Mouse (Mus musculus): Measurements from ENCODE around the gene Ttc21a.

Gene Ttc21a

DNA sequence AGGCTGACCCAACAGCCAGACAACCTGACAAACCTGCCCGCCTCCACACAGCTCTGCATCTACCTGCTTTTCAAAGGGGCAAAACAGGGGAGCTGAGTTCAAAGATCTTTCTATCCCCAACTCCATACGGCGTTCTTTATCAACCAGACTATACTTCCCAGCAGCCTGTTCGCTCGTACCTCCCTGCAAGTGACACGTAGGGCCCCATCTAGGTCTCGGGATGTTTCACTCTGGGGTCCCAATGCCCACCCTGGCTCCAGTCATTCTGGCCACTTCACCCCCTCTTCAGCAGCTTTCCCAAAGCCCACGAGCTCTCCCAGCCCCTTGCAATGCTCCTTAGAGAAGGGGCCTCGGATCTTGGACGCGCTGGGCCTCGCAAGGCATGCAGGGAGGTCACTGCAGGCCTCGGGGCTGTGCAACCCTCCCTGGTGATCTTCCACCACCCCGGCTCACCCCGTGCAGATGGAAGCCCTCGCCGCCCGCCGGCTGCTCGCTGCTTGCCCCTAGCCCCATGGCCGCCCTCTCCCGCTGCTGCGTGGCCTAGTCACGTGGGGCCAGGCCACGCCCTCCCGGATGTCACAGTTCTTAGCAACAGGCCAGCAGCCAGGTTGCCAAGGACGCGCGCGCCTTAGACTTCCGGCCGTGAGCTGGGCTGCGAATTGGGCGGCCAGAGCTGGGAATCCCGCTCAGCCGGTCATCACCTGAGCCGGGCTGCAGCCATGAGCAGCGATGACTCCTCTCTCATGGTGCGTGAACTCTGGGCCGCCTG, at the start of gene Ttc21a, which contains the start of gene Gorasp1:
Gene Ttc21a, plus strand, starts transcription at position 602 of the 769 bp plus-strand sequence.
Gene Gorasp1, minus strand, starts transcription at position 561 of the 769 bp plus-strand sequence.
- peak; percentile 61 for DNase-seq (ENCODE audit: low read depth, low spot score)

DNA sequence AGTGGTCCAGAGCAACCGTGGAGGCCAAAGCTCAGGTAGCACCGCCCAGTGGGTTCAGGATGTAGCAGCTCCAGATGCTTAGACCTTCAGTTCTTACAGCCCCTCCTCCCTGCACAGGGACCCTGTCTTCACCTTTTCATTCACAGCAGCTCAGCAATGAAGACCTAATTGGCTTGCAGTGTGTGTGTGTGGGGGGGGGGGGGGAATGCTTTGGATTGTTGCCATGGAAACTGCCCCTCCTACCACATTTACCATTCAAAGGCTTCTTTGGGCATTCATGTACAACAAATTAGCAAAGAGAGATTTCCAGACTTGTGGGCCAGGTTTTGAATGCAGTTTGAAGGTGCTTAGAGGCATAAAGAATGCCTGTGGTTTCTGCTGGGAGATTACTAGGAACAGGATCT, 48.6 kb upstream of the Ttc21a start:
- no peak for DNase-seq (ENCODE audit: low read depth, low spot score)

DNA sequence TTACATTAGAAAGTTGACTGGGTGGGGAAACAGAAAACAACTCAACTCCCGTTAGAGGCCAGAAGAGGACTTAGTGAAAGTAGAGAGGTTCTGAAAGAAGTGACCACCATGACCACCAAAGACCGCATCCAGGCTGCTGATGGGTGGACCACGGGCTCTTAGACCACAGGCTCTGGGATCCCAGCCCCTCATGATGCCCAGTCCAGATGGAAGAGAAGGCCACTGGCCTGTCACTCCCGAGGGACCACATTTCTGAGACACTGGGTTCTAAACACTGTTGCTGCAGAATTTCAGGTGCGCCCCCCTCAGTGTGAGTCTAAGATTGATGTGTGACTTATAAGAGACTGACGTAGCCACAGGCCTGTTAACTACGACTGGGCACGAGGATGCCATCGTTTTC, 48.0 kb upstream of the Ttc21a start:
- DNase-seq (ENCODE audit: low read depth, low spot score) = no peak

DNA sequence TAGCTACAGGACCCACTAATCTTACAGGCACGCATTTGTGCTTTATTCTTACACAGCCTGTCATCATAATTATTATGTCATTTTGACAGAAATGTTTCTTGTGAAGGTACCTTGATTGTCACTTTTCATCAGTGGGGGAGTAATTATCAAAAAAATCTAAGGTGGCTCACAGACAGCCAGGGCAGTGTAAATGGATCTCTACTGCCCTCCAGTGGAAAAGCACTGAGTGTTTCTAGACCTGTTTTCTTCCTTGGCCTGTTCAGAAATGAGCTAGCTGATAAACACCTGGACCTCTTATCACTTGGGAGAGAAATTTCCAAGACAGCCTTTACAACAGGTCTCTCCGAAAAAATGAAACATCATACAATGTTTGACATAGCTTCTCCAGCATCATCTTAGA, 46.7 kb upstream of the Ttc21a start:
- no peak for DNase-seq (ENCODE audit: low read depth, low spot score)

DNA sequence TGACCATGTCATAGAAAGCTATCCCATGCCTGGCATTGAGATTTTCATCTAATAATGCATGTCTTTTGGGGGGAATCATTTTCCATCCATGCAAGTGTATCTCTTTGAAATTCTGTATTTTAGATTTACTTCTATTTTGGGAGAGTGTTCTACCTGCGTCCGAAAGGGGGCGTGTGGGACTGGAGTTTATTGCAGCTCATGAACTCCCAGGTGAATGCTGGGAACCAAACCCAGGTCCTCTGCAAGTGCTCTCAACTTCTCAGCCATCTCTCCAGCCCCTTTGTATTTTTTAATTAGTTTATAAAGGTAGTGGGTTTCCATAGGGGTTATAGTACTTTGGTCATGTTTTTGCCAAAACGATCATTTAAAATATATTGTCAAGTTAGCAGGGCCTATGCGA, 43.5 kb upstream of the Ttc21a start:
- DNase-seq (ENCODE audit: low read depth, low spot score) = no peak

DNA sequence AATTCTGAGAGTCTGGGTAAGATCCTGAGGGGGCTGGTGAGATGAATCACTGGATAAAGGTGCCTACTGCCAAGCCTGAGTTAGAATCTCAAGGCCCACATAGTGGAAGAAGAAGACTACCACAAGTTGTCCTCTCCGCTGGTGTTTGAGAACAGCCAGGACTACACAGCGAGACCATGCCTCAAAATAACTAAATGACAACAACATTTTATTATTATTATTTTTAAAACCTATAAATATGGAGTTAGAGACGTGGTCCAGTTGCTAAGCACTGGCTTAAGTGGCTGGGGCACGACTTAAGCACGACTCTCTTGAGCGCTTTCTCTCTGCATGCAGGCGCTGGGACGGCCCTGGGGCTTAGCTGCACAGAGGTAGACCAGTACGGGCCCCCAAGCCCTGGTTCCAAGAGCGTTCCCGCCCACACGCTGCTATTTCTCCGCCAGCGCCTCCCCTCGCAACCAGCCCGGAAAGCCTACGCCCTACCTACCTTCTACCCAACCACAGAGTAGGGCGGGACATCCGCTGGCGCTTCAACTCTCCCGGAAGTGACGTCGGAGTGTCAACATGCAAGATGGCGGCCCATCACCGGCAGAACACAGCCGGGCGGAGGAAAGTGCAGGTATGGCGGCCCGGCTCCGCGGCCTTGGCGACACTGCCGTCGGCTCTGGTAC, 42.9 kb upstream of the Ttc21a start, which contains the start of gene Wdr48:
Gene Wdr48, plus strand, starts transcription at position 540 of the 671 bp plus-strand sequence.
- DNase-seq (ENCODE audit: low read depth, low spot score) = peak; percentile 97

DNA sequence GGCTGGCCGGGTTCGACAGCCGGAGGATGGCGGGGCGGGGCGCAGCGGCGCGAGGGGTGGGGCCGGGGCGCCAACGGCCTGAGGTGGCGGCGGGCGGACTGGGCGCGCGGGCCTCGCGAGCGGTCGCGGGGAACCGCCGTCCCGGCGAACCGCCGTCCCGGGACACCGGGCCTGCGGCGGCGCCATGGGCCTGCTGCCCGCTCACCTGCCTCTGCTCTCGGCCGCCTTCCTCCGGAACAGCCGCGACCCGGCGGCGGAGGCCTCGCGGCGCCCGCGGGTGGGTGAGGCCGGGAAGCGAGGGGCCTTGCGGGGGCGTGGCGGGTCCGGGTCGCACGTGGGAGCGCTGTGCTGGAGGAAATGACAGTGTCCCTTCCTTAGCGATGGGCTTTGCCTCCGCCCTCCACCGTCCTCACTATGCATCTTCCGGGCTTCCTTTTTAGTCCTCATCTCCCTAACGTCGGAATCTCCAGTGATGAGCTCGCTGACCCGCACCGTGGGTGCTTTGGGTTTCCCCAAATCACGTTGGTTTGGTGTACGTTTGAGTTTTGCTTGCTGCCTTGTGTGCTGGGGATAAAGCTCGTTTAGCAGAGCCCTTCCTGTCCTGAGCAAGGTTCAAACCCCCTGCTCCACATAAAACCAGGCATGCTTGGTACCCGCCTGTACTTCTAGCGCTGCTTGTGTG, 42.2 kb upstream of the Ttc21a start:
- no peak for DNase-seq (ENCODE audit: low read depth, low spot score)

DNA sequence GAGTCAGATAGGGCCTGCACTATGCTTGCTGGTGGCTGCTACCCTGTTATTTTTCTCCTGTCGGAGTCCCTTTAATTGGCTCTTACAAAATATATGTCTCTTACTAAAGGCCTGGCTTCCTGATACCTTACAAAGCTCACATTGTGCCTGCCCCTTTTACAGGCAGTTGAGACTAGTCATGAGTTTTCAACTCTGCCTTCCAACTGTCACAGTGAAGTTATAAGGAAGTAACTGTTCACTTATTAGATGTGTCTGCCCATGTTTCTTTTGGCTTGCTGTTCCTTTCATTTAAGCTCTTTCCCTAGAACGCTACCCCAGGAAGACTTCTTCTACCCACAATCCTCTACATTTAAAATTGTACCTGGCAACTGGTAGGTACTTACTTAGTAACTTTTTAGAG, 38.0 kb upstream of the Ttc21a start:
- DNase-seq (ENCODE audit: low read depth, low spot score) = no peak

DNA sequence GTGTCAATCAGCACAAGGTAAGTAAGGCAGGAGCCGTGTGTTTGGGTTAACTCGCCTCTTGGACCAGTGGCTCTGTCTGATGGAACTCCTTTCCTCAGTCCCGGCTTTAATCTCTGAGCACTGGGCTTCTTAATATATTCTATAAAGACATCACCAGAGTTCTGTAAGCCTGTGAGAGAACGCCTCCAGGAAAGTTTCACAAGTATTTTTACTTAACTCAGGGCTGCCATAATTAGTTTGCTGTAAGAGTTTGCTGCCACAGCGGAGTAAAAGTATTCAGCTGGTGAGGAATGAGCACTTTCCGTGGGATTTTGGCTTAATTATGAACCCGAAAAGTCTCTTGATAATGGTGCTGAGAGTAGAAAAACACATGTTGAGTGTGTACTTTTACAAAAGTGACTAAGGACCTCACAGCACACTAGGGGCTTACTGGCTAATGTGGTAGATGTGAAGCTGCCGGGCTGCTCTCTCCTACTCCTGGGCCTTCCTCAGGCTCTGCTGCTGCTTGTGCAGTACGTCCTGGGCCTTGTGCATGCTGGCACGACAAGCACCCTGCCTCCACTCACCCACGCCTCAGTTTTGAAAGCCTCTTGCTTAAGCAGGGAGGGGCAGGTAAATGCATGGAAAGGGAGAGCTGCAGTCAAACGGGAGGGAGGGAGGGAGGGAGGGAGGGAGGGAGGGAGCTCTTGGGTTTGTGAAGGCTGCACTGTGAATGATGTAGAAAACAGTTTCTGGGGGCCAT, 34.8 kb upstream of the Ttc21a start:
- DNase-seq (ENCODE audit: low read depth, low spot score) = peak; percentile 55

DNA sequence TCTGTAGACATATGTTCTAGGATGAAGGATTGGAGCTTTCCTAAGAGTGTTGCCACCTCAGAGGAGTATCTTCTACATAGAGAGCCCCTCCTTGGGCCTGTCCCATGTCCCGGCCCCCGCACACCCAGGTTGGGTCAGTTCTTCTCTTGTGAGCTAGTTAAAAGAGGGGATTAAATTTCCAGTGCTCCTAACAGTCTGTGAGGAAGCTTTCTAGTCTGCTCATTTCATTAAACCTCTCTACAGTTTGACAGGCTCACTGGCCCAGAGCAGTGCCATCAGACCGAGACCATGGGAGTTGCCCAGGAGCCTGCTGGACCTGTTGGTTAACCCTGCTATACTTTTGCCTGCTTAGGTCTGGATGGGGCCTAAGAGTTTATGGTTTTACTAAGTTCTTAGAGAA, 28.7 kb upstream of the Ttc21a start:
- DNase-seq (ENCODE audit: low read depth, low spot score) = no peak

DNA sequence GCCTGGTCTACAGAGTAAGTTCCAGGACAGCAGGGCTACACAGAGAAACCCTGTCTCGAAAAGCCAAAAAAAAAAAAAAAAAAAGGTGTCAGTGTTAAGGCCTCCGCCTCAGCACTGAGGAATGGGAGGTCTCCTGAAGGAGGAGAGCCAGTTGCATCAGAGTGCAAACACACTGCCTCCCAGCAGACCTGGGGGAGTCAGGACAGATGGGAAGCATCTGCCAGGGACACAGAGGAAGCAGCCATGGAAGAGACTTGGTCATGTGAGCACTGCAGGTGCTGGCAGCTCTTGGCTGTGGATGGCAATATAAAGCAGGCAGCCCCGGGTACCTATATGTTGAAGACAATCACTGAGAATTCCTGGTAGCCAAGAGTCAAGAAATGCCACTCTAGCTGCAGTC, 27.5 kb upstream of the Ttc21a start:
- peak; percentile 44 for DNase-seq (ENCODE audit: low read depth, low spot score)

DNA sequence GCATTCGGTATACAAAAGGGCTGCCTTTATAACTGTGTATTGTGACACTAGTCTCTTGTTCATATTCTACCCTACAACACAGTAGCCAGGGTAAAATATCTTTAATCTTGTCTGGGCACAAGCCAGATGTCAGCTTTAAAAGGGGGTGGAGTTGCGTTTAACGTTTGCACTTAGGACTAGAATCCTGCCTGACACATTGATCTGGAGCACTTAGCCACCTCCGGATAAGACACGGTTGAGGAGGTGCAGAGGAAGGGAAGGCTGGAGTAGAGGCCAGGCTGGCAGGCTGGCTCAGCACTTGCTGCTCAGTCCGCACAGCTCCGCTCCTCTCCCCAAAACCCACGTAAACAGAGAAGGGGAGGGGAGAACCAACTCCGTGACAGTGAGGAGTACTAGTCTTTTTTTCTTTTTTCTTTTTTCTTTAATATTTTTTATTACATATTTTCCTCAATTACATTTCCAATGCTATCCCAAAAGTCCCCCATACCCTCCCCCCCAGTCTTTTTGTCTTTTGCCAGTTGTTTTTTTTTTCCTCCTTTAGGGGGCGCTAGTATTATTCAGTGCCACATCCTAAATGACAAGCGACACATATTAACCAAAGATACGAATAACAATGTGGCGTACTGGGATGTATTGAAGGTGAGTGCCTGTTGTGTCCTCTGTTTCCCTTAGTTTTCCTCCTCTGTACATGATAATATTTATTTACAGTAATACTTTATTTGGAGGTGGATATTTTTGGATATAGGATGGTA, 24.1 kb upstream of the Ttc21a start:
- no peak for DNase-seq (ENCODE audit: low read depth, low spot score)

DNA sequence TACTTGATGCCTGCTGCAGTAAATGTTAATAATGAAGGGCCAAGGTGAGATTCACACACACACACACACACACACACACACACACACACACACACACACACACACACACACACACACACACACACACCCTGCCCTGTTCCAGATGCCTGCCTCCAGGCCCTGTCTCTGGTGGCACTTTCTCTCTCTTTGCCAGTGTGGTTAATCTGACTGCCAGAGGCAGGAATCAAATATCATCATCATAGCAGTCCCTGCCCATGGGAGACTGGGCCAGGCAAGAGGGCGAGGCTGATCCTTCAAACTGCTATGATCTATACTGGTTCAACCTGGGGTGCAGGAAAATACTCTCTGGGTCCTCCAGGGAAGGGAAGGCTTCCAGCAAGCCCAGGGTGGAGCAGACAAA, 17.5 kb upstream of the Ttc21a start:
- no peak for DNase-seq (ENCODE audit: low read depth, low spot score)

DNA sequence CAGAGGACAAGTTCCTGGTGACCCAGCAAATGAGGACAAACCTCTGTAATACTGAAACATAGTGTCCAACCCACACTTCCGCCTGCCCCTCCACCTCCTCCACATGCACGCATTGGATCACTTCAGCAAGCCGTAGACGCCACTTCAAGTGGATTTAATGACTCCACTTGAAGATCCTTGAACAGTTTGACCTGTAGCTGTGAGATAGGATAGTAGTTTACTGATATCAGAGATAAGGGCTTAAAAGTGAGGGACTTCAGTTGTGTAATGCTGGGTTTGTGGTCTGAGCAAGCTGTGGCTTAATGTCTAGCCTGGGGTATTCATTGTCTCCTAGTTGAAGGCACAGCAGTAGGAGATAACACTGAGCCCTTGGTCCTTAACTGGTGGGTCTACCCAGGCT, 13.9 kb upstream of the Ttc21a start:
- DNase-seq (ENCODE audit: low read depth, low spot score) = no peak

DNA sequence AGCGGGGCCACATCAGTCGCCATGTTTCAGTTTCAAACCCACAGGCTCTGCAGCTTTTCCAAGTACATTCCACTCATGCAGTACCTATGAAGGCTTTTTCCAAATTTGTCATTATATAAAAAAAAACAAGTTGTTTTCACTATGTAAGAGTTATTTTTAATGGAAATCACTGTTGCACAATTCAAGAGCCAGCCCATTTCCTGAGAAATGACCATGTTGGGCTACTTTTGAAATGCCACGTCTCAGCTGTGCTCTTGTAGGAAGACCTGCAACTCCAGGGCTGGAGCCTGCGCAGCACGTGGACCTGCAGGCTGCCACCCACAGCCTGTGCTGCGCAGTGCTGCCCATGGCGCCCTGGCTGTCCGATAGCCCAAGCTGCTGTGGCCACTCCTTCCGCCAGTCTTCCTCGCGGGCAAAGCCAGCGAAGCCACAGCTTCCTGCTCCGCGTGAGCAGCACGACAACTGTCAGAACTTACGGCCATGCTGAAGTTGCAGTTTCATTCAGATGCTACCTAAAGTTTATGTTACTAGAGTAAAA, 12.2 kb upstream of the Ttc21a start:
- peak; percentile 16 for DNase-seq (ENCODE audit: low read depth, low spot score)

DNA sequence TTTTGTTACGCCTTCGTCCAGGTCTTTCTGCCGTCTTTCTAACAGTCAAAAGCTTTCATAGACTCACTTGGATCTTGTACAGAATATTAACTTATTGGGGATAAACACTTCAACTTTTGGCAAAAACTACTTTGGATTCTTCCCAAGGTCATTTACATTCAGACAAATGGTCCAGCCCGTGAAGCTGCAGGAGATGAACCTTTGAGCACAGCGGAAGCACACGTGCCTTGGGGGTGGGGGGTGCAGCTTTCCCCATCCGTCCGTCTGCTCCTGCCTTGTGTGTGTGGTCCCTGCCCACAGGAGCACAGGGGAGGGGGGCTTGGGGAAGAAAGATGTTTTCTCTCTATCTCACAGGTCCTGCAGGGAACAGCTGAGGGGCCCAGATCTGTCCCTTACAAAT, 11.7 kb upstream of the Ttc21a start:
- no peak for DNase-seq (ENCODE audit: low read depth, low spot score)

DNA sequence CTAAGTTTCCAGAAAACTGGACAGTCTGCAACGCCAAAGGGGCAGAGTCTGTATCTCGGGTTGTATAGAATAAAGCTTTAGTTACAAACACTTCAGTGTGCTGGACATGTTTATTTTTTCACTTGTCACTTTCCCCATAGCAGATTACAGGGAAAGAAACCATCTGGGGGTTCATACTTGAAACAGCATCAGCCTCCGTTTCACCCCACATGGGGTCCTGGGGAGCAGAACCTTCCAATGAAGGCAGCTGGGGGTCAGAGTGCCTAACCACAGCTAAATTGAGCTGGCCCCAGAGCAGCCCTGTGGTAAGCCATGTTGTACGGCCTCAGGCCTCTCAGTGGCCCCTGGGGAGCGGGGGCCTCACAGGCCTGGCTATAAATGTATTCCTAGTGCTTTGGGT, 10.9 kb upstream of the Ttc21a start:
- no peak for DNase-seq (ENCODE audit: low read depth, low spot score)

DNA sequence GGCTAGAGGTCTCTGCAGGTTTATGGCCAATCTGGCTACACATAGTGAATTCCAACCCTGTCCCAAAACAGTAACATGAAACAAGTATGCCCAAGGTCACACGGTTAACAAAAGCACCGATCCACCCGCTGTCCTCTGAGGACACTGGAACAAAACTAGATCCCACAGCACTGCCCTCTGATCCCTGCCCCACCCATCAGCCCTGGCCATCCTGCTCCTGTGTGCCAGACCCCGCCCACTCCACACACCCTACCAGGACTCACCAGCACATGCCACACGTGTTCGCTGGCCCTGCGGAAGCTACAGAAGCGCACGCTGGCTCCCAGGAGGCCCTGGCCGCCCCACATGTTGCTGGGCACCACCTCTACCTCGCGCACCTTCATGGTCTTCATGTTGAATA, 5.0 kb upstream of the Ttc21a start:
- DNase-seq (ENCODE audit: low read depth, low spot score) = no peak

DNA sequence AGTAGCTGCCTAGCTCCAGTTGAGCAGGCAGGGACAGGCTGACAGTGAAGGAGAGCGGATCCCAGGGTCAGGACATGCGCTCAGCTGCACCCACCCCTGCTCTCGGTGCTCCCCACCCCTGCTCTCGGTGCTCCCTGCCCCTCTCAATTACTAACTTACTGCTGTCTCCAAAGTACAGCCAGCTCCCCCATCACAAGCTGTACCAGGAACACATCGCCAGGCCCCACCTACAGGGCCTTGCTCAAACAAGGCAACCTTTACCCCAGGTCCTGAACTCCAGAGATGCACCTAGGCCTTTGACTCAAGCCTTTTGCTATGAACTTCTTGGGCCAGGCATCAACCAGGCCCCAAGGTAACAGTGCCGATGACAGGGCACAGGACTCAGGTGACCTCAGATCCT, 3.7 kb upstream of the Ttc21a start:
- DNase-seq (ENCODE audit: low read depth, low spot score) = no peak

DNA sequence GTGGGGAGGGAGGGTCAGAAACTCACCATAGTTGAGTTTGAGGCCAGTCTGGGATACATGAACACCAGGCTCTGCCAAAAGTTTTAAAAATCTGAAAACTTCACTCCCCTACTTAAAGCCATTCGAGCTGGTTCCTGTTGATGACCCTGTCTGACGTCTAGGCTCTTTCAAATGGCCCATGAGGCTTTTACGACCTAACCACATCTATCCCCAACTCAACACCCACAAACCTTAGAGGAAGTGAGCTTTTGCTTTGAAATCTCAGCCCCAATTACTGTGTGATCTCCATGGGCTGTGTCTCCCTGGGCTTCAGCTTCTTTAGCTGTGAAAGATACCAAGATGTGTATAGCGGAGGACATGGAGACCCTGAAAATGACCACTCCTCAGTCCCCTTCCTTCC, 1.1 kb downstream of the Ttc21a start:
- no peak for DNase-seq (ENCODE audit: low read depth, low spot score)

DNA sequence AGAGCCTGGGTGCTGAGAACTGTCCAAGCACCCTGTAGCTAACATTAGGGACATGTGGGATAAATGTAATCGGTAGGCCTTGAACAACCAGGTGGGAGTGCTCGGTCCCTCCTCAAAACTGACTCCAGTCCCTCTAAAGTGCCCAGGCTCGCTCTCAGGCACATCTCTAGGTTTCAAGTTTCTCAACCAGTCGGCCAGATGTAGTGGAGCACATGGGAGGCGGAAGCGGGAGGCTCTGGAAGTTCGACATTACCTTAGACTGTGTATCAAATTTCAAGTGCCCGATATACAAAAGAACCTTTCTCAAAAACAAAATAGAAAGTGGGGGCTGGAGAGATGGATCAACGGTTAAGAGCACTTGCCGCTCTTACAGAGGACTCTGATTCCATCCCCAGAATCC, 2.2 kb downstream of the Ttc21a start:
- no peak for DNase-seq (ENCODE audit: low read depth, low spot score)

Measured in telencephalon, adult 2 months (tissue).